In genomic region chr3:99499980-99500379, GRCm38 (mm10) we compare ENCODE assay signal across 15 mouse cellular contexts.
DNase-seq lines count a peak whose midpoint lies in the region; ATAC-seq and TF ChIP-seq lines count a peak whose summit lies in the region.
"Had no signal": no experiment of that assay in that cellular context is flagged by ENCODE, and none has a peak within 500 bp of the region (broad histone marks: within the 10 kb centered on the region; RNA-seq: fewer than 3 reads in every experiment).

No protein-coding gene starts in this region.

- 87% methylated on average over 14 of the region's 14 CpGs for WGBS in kidney, embryonic 15.5 days
- WGBS in thymus, adult 2 months = 91% methylated on average over 14 of the region's 14 CpGs

- H3K4me1 ChIP-seq in kidney, embryonic 15.5 days = no peaks in the 10 kb centered on the region
- H3K4me1 ChIP-seq in thymus, adult 2 months (replicated peaks; ENCODE audit: control insufficient read depth, insufficient read depth, low read length) = no peaks in the 10 kb centered on the region
- H3K4me1 ChIP-seq: embryonic facial prominence, embryonic 15.5 days; forebrain, embryonic 15.5 days had no signal

- DNase-seq in cerebellum, adult 11 months = no peak
- DNase-seq in kidney, adult 11 months = no peak
- peak; percentile 11 for DNase-seq in thymus, adult 2 months
- DNase-seq in thymus, postnatal 25 days = no peak
- peak; percentile 31 for DNase-seq in testis, postnatal 14 days (ENCODE audit: low spot score)
- no peak for DNase-seq in adipocyte (ENCODE audit: low spot score)
- DNase-seq: liver had no signal

- no peak overlapping the region for H3K9ac ChIP-seq in kidney, embryonic 15.5 days
- H3K9ac ChIP-seq: embryonic facial prominence, embryonic 15.5 days; forebrain, embryonic 15.5 days had no signal

- H3K4me2 ChIP-seq in kidney, embryonic 15.5 days = no peak overlapping the region
- H3K4me2 ChIP-seq: embryonic facial prominence, embryonic 15.5 days; forebrain, embryonic 15.5 days; heart, embryonic 11.5 days had no signal

- H3K9me3 ChIP-seq in kidney, embryonic 15.5 days (replicated peaks) = no peaks in the 10 kb centered on the region
- H3K9me3 ChIP-seq: embryonic facial prominence, embryonic 15.5 days; forebrain, embryonic 15.5 days had no signal

- no peak overlapping the region for H3K4me3 ChIP-seq in kidney, embryonic 15.5 days (replicated peaks)
- no peak overlapping the region for H3K4me3 ChIP-seq in thymus, adult 2 months (ENCODE audit: control insufficient read depth, insufficient read depth, low read length)
- H3K4me3 ChIP-seq: embryonic facial prominence, embryonic 15.5 days; forebrain, embryonic 15.5 days; myocyte had no signal

- H3K27me3 ChIP-seq in kidney, embryonic 15.5 days = no peaks in the 10 kb centered on the region
- no peaks in the 10 kb centered on the region for H3K27me3 ChIP-seq in thymus, adult 2 months (ENCODE audit: control insufficient read depth, insufficient read depth, low read length)
- H3K27me3 ChIP-seq: embryonic facial prominence, embryonic 15.5 days; forebrain, embryonic 15.5 days had no signal

- no peaks in the 10 kb centered on the region for H3K36me3 ChIP-seq in kidney, embryonic 15.5 days
- H3K36me3 ChIP-seq in thymus, adult 2 months (ENCODE audit: control insufficient read depth, insufficient read depth, low read length) = no peaks in the 10 kb centered on the region
- H3K36me3 ChIP-seq: embryonic facial prominence, embryonic 15.5 days; forebrain, embryonic 15.5 days had no signal

- no peak for TF ChIP-seq POLR2A in thymus, adult 2 months (IDR thresholded peaks at IDR 0.05; ENCODE audit: control insufficient read depth, extremely low read depth, insufficient read depth, low read length, poor library complexity)

- ATAC-seq in cerebellum, adult (ENCODE audit: insufficient number of reproducible peaks, low FRiP score, low TSS enrichment) = 0 out of 2 replicates have a peak, but pooled peaks have one; percentile 79
- ATAC-seq in kidney, embryonic 15.5 days (replicated peaks; ENCODE audit: low FRiP score) = 0 out of 2 replicates have a peak, but pooled peaks have one; percentile 25
- ATAC-seq: forebrain, embryonic 15.5 days; hindbrain, postnatal 0 days had no signal

- TF ChIP-seq CTCF in thymus, adult 2 months (IDR thresholded peaks at IDR 0.05; ENCODE audit: borderline replicate concordance, control insufficient read depth, extremely low read depth, insufficient read depth, low read length, poor library complexity) = no peak

- H3K27ac ChIP-seq in kidney, embryonic 15.5 days = no peak overlapping the region
- no peak overlapping the region for H3K27ac ChIP-seq in thymus, adult 2 months (ENCODE audit: control insufficient read depth, insufficient read depth, low read length)
- H3K27ac ChIP-seq: embryonic facial prominence, embryonic 15.5 days; forebrain, embryonic 15.5 days; hindbrain, postnatal 0 days; macrophage had no signal

Comparison
In these comparisons a context has a peak if more than half of its experiments do, and no peak if none do; other contexts are left out.
1. DNase-seq: peak in thymus, adult 2 months (single experiment) and testis, postnatal 14 days (single experiment); none in cerebellum, adult 11 months (single experiment), kidney, adult 11 months (single experiment), thymus, postnatal 25 days (single experiment) and adipocyte (single experiment).